Mouse (Mus musculus) ES-E14 (cell line): Measurements from ENCODE around the gene Myt1l. TPM values are rescaled to one million over a fixed set of nuclear protein-coding genes. Genes with fewer than 3 reads are reported as not detected.

Experiments used
- DNase-seq: peaks from one replicate; pipeline ENCODE4 v3.0.0-alpha.2; 2013; ENCODE audit warnings: low read depth, low spot score
- H3K27ac ChIP-seq: 2 replicates; pipeline ENCODE4 v1.5.1; 2012; ENCODE audit warnings: low read depth, mild to moderate bottlenecking, low read length, moderate library complexity, mixed read lengths; ENCODE audit not compliant: poor library complexity, insufficient read depth, severe bottlenecking
- H3K36me3 ChIP-seq: 2 replicates; pipeline ENCODE4 v1.6.1; 2012; ENCODE audit warnings: mild to moderate bottlenecking, low read length, moderate library complexity, mixed read lengths; ENCODE audit not compliant: control insufficient read depth, poor library complexity, insufficient read depth, severe bottlenecking
- H3K4me1 ChIP-seq, 2 experiments: fragments of 150-350 bp in 1 of 2; sonication (generic) in 1 of 2; 2 replicates each; pipeline ENCODE4 v1.6.1; 2012; ENCODE audit warnings: low read length in 2 of 2, mild to moderate bottlenecking in 1 of 2, mixed read lengths in 1 of 2; ENCODE audit not compliant: control insufficient read depth in 2 of 2, insufficient read depth in 2 of 2, poor library complexity in 1 of 2
- H3K4me3 ChIP-seq, 2 experiments: fragments of 150-350 bp in 1 of 2; sonication (generic) in 1 of 2; 2 replicates each; pipeline ENCODE4 v1.5.1; 2012; ENCODE audit warnings: low read length in 2 of 2, low read depth in 1 of 2, mild to moderate bottlenecking in 1 of 2, mixed read lengths in 1 of 2; ENCODE audit not compliant: insufficient read depth in 1 of 2, poor library complexity in 1 of 2, severe bottlenecking in 1 of 2
- H3K9ac ChIP-seq: 2 replicates; pipeline ENCODE4 v1.6.1; 2012; ENCODE audit warnings: low read depth, mild to moderate bottlenecking, low read length, mixed read lengths; ENCODE audit not compliant: poor library complexity, insufficient read depth, severe bottlenecking
- H3K9me3 ChIP-seq: fragments of 150-350 bp; sonication (generic); 2 replicates; pipeline ENCODE4 v1.6.1; 2012; ENCODE audit warnings: low read depth, mild to moderate bottlenecking, low read length; ENCODE audit not compliant: control insufficient read depth, insufficient read depth
- CHD2 ChIP-seq: IDR thresholded peaks from 2 replicates; pipeline ENCODE4 v1.6.1; 2014; ENCODE audit warnings: mild to moderate bottlenecking, low read depth, low read length, inconsistent platforms
- HCFC1 ChIP-seq: IDR thresholded peaks from 2 replicates; pipeline ENCODE4 v1.6.1; 2012; ENCODE audit warnings: low read length, inconsistent platforms, borderline replicate concordance; ENCODE audit not compliant: insufficient read depth
- MAFK ChIP-seq: IDR thresholded peaks from 2 replicates; pipeline ENCODE4 v1.6.1; 2014; ENCODE audit warnings: mild to moderate bottlenecking, low read depth, low read length, inconsistent platforms; ENCODE audit not compliant: insufficient read depth
- ZC3H11A ChIP-seq: IDR thresholded peaks from 2 replicates; pipeline ENCODE4 v1.6.1; 2012; ENCODE audit warnings: low read depth, mild to moderate bottlenecking, inconsistent platforms, low read length, borderline replicate concordance
- ZNF384 ChIP-seq: IDR thresholded peaks from 2 replicates; pipeline ENCODE4 v1.6.1; 2012; ENCODE audit warnings: low read depth, low read length, inconsistent platforms
- in situ Hi-C, 2 experiments: fragments of 600-800 bp; cut with MboI; formaldehyde crosslinking; loops; one replicate each; pipeline ENCODE4 v1.15.1; 2025; ENCODE audit warnings: low sequenced_read_pairs in 2 of 2, inconsistent platforms in 1 of 2; ENCODE audit not compliant: unreplicated experiment in 2 of 2
- total RNA-seq: library from RNA; depleted of rRNA; stranded (reverse); fragments of 300-350 nt; gene quantifications from 2 replicates; pipeline ENCODE4 v1.2.3, GENCODE M21; 2012

The Myt1l gene
- total RNA-seq, 1 experiment = 0.27 TPM

- no peaks in the 10 kb centered on the region for H3K4me1 ChIP-seq
- H3K27ac ChIP-seq = no peak overlapping the region
- H3K4me3 ChIP-seq = no peak overlapping the region
- no peaks in the 10 kb centered on the region for H3K36me3 ChIP-seq
- H3K9me3 ChIP-seq = no peaks in the 10 kb centered on the region
- no peak overlapping the region for H3K9ac ChIP-seq
- no peak for DNase-seq
- TF ChIP-seq MAFK (no peak), ZC3H11A (no peak), CHD2 (no peak), ZNF384 (no peak), HCFC1 (no peak)
- in situ Hi-C loops = loop anchor here in 1 of 2 experiments (10.0 kb wide), 1 partner anchor 56 kb away; no protein-coding TSS in a partner anchor
These were observed 232.4 kb downstream of the Myt1l start for GRCm38 (mm10) chr12:29760611-29761010.

GRCm38 (mm10) chr12:29766158-29766557, 238.0 kb downstream of the Myt1l start:
- Histone ChIP-seq H3K27ac (no peak overlapping the region), H3K4me1 (no peaks in the 10 kb centered on the region), H3K9me3 (no peaks in the 10 kb centered on the region), H3K4me3 (no peak overlapping the region), H3K36me3 (no peaks in the 10 kb centered on the region), H3K9ac (no peak overlapping the region)
- DNase-seq = no peak
- in situ Hi-C loops = loop anchor here in 1 of 2 experiments (10.0 kb wide), 1 partner anchor 61 kb away; no protein-coding TSS in a partner anchor
- TF ChIP-seq ZC3H11A = no peak
- TF ChIP-seq ZNF384 = no peak
- no peak for TF ChIP-seq CHD2
- no peak for TF ChIP-seq MAFK
- TF ChIP-seq HCFC1 = no peak

GRCm38 (mm10) chr12:29771791-29772190, 243.6 kb downstream of the Myt1l start:
- no peak overlapping the region for H3K4me3 ChIP-seq
- H3K36me3 ChIP-seq = no peaks in the 10 kb centered on the region
- DNase-seq = no peak
- TF ChIP-seq ZC3H11A (no peak), HCFC1 (no peak), CHD2 (no peak), ZNF384 (no peak), MAFK (no peak)
- H3K4me1 ChIP-seq = no peaks in the 10 kb centered on the region
- no peak overlapping the region for H3K9ac ChIP-seq
- in situ Hi-C loops = no loop called here
- H3K9me3 ChIP-seq = no peaks in the 10 kb centered on the region
- H3K27ac ChIP-seq = no peak overlapping the region

- in situ Hi-C loops = no loop called here
- TF ChIP-seq MAFK (no peak), ZNF384 (no peak), HCFC1 (no peak), CHD2 (no peak), ZC3H11A (no peak)
- no peak overlapping the region for H3K9ac ChIP-seq
- no peak overlapping the region for H3K4me3 ChIP-seq
- H3K9me3 ChIP-seq = no peaks in the 10 kb centered on the region
- DNase-seq = no peak
- H3K27ac ChIP-seq = no peak overlapping the region
- H3K4me1 ChIP-seq = no peaks in the 10 kb centered on the region
- H3K36me3 ChIP-seq = no peaks in the 10 kb centered on the region
These were observed 244.2 kb downstream of the Myt1l start for GRCm38 (mm10) chr12:29772401-29772800.

- H3K27ac ChIP-seq = no peak overlapping the region
- H3K4me3 ChIP-seq = no peak overlapping the region
- no peak for DNase-seq
- H3K4me1 ChIP-seq = no peaks in the 10 kb centered on the region
- no peak overlapping the region for H3K9ac ChIP-seq
- TF ChIP-seq HCFC1 (no peak), MAFK (no peak), CHD2 (no peak), ZC3H11A (no peak), ZNF384 (no peak)
- in situ Hi-C loops = no loop called here
- H3K9me3 ChIP-seq = no peaks in the 10 kb centered on the region
- no peaks in the 10 kb centered on the region for H3K36me3 ChIP-seq
These were observed 250.7 kb downstream of the Myt1l start for GRCm38 (mm10) chr12:29778901-29779300.
